Mouse (Mus musculus): ENCODE data around the gene Mboat7.

DNA sequence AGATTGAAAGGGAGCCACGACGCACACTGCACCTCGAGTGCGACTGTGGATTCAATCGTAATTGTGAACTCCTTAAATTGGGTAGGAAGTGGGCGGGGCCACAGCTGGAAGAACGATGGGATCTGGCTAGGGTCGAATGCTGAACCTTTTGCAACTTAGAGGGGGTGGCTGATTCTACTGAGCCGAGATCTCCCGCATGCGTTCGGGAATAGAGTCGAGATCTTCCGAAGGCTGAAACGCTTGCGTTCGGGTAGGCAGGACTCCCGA is 419 bp upstream of the Mboat7 start:
- TF ChIP-seq EP300 (IDR thresholded peaks at IDR 0.05; ENCODE audit: low read depth) = no peak
- TF ChIP-seq CTCF (IDR thresholded peaks at IDR 0.05; ENCODE audit: low read depth) = no peak

Measured in liver, embryonic 14.5 days (tissue).